In the genomic region with DNA sequence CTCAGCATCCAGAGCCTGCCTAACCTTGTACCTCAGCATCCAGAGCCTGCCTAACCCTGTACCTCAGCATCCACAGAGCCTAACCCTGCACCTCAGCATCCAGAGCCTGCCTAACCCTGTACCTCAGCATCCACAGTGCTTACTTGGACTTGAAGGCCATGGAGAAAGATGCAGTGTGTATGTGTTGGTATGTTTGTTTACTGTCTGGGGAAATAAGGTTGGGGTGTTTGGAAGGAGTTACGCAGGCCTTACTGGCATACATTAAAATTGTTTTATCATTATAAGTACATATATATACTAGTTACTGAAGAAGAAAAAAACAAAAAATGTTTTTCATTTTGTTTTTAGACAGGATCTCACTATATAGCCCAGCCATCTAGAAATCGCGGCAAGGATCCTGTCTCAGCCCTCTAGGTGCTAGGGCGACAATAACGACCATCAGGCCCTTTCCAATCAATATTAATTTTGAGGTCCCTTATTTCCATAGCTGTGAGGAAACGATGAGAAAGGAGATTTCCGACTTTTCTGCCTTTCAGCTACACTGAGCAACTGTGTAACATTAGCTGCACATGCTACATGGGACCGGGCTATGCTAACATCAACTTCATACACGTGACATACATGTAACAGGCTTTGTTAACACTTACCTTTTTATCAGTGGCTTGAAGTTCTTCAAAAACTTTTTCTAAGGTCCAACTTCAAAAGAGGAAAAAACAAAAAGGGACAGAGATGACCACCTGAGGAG, we compare ENCODE assay signal across 16 mouse cellular contexts.
"Had no signal": no experiment of that assay in that cellular context is flagged by ENCODE, and none has a peak within 500 bp of the region (broad histone marks: within the 10 kb centered on the region; RNA-seq: fewer than 3 reads in every experiment).

No protein-coding gene starts in this region.

- H3K27me3 ChIP-seq: neural tube, embryonic 13.5 days; neural tube, embryonic 15.5 days; stomach, embryonic 15.5 days had no signal

- H3K9ac ChIP-seq: neural tube, embryonic 13.5 days; neural tube, embryonic 15.5 days; stomach, embryonic 15.5 days had no signal

- H3K4me3 ChIP-seq: neural tube, embryonic 13.5 days; neural tube, embryonic 15.5 days; stomach, embryonic 15.5 days had no signal

- H3K27ac ChIP-seq: neural tube, embryonic 13.5 days; neural tube, embryonic 15.5 days; stomach, embryonic 15.5 days; stomach, postnatal 0 days had no signal

- H3K4me1 ChIP-seq: neural tube, embryonic 13.5 days; neural tube, embryonic 15.5 days; stomach, embryonic 15.5 days had no signal

- H3K4me2 ChIP-seq: neural tube, embryonic 13.5 days; neural tube, embryonic 15.5 days; stomach, embryonic 15.5 days had no signal

- H3K9me3 ChIP-seq: neural tube, embryonic 13.5 days; neural tube, embryonic 15.5 days; stomach, embryonic 15.5 days had no signal

- DNase-seq: retina, postnatal 1 day; right cerebral cortex, adult 18-20 months; right cerebral cortex, postnatal 14 days; right cerebral cortex, postnatal 25 days; right cerebral cortex, postnatal 4 days; spleen, adult 18-20 months; thymus, adult 18-20 months; thymus, adult 2 months; thymus, postnatal 14 days; thymus, postnatal 25 days; thymus, postnatal 36 days; thymus, postnatal 4 days had no signal
